Mouse (Mus musculus): ENCODE measurements around the gene Patl2. TPM values are rescaled to one million over a fixed set of nuclear protein-coding genes. Genes with fewer than 3 reads are reported as not detected.
"Not testable (repeated sequence)": the region's sequence is repeated elsewhere in the genome, so short reads cannot be mapped to it uniquely, and the experiment has no call there.

The Patl2 gene
- total RNA-seq (2015) (not detected in 2 replicates), total RNA-seq (2017) (not detected in 2 replicates)

- ATAC-seq (ENCODE audit: poor library complexity, severe bottlenecking), result no peak
Observed at GRCm38 (mm10) chr2:122186106-122186505, at the start of gene Patl2, which contains the start of gene Terb2. Gene Patl2 (minus strand): TSS chr2:122186189. Gene Terb2 (plus strand): TSS chr2:122186272.

GRCm38 (mm10) chr2:122235425-122235824, 49.4 kb upstream of the Patl2 start:
- no peak for ATAC-seq (ENCODE audit: poor library complexity, severe bottlenecking)

- peak; percentile 83 for ATAC-seq (ENCODE audit: poor library complexity, severe bottlenecking)
Observed at GRCm38 (mm10) chr2:122234611-122235288, 48.8 kb upstream of the Patl2 start, which contains the start of gene Sord. Gene Sord (plus strand): TSS chr2:122234749.

GRCm38 (mm10) chr2:122233759-122234557, 48.0 kb upstream of the Patl2 start:
- ATAC-seq (ENCODE audit: poor library complexity, severe bottlenecking), result peak; percentile 29

- ATAC-seq (ENCODE audit: poor library complexity, severe bottlenecking), result no peak
Observed at GRCm38 (mm10) chr2:122233341-122233740, 47.4 kb upstream of the Patl2 start.

GRCm38 (mm10) chr2:122231616-122232015, 45.6 kb upstream of the Patl2 start:
- no peak for ATAC-seq (ENCODE audit: poor library complexity, severe bottlenecking)

GRCm38 (mm10) chr2:122230395-122230794, 44.4 kb upstream of the Patl2 start:
- no peak for ATAC-seq (ENCODE audit: poor library complexity, severe bottlenecking)

- ATAC-seq (ENCODE audit: poor library complexity, severe bottlenecking), result no peak
Observed at GRCm38 (mm10) chr2:122223654-122224053, 37.7 kb upstream of the Patl2 start.

GRCm38 (mm10) chr2:122222272-122222671, 36.3 kb upstream of the Patl2 start:
- peak; percentile 64 for ATAC-seq (ENCODE audit: poor library complexity, severe bottlenecking)

GRCm38 (mm10) chr2:122221798-122222197, 35.8 kb upstream of the Patl2 start:
- ATAC-seq (ENCODE audit: poor library complexity, severe bottlenecking), result no peak

GRCm38 (mm10) chr2:122221378-122221777, 35.4 kb upstream of the Patl2 start:
- ATAC-seq (ENCODE audit: poor library complexity, severe bottlenecking), result no peak

- peak; percentile 52; the same call in 1 of the 2 replicates for ATAC-seq (ENCODE audit: poor library complexity, severe bottlenecking)
Observed at GRCm38 (mm10) chr2:122218234-122218633, 32.2 kb upstream of the Patl2 start.

- ATAC-seq (ENCODE audit: poor library complexity, severe bottlenecking), result not testable (repeated sequence)
Observed at GRCm38 (mm10) chr2:122217075-122217474, 31.1 kb upstream of the Patl2 start.

GRCm38 (mm10) chr2:122210534-122211228, 24.7 kb upstream of the Patl2 start:
- ATAC-seq (ENCODE audit: poor library complexity, severe bottlenecking), result no peak

GRCm38 (mm10) chr2:122206440-122207107, 20.6 kb upstream of the Patl2 start:
- peak; percentile 27; the same call in 1 of the 2 replicates for ATAC-seq (ENCODE audit: poor library complexity, severe bottlenecking)

GRCm38 (mm10) chr2:122201501-122201900, 15.5 kb upstream of the Patl2 start:
- ATAC-seq (ENCODE audit: poor library complexity, severe bottlenecking), result no peak

GRCm38 (mm10) chr2:122194509-122194929, 8.5 kb upstream of the Patl2 start:
- ATAC-seq (ENCODE audit: poor library complexity, severe bottlenecking), result peak; percentile 45; the same call in 1 of the 2 replicates

- ATAC-seq (ENCODE audit: poor library complexity, severe bottlenecking), result no peak
Observed at GRCm38 (mm10) chr2:122191849-122192248, 5.9 kb upstream of the Patl2 start.

GRCm38 (mm10) chr2:122186751-122187150, 762 bp upstream of the Patl2 start:
- no peak; the same call in 1 of the 2 replicates for ATAC-seq (ENCODE audit: poor library complexity, severe bottlenecking)

- ATAC-seq (ENCODE audit: poor library complexity, severe bottlenecking), result peak; percentile 75
Observed at GRCm38 (mm10) chr2:122185086-122185485, 903 bp downstream of the Patl2 start.

All from megakaryocyte, adult 5-6 weeks (primary cell).